Mouse (Mus musculus) retina, embryonic 14.5 days (tissue): ENCODE data around the gene 4632433K11Rik.
"Not testable (repeated sequence)": the region's sequence is repeated elsewhere in the genome, so short reads cannot be mapped to it uniquely, and the experiment has no call there.

Experiments
- DNase-seq: peaks from one replicate; pipeline ENCODE4 v3.0.0-alpha.2; 2015; ENCODE audit warnings: low spot score

Gene 4632433K11Rik

DNA sequence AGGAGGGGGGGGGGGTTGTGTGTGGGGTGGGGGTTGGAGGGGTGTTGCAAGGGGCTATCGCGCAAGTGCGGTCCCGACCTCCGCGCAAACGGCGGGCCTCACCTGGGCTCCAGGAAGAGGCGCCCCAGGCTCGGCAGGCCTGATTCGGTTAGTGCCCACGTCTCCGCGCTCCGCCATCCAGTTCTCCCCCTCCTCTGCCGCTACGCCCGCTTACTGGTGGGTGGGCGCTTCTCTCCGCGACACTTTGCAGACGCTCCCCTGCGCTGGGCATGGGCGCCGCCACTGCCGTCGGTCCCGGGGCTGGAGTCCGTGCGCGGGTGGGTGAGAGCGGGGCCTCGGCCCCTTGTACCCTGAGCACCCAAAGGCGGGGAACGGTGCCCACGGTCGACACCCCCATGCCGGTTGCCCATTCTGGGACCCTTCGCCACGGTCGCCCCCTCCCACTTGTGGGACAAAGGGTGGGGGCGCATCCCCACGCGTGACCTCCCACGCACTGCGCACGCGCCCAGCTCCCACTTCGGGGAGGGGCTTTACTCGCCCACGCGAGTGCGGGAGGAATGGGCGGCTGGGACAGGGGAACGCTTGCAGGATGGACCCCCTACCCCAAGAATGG, 22.8 kb downstream of the 4632433K11Rik start:
- DNase-seq, result peak; percentile 30

DNA sequence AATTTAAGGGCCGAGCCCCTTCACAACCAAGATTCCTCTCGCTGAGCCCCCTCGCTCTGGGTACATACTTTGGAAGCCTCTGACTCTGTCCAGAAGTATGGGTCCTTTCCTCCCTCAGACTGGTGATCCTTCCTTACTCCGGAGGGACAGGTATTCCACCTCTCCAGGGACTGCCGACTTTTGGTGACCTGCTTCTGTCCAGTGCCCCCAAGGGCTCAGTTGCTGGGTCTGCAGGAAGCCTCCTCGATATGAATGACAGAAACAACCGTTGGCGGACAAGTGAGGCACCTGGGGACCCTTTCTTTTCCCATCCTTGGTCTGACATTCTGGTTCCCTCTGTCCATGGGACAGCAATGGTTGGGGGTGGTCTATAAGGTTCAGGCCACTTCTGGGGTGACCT, 23.5 kb downstream of the 4632433K11Rik start:
- no peak for DNase-seq

DNA sequence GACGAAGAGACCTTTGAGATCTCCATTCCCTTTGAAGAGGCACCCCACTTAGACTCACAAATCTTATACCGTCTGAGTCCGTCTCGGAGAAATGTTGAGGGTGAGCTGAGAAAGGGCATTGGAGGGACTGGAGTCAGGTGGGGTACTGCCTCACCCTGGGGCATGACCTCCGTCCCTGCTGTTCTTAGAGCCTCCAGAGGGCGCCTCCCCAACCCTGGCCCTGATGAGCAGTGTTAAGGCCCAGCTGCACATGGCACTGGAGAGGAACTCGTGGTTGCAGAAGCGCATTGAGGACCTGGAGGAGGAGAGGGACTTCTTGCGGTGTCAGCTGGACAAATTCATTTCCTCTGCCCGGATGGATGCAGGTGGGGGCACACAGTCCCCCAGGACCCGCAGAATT, 23.9 kb downstream of the 4632433K11Rik start:
- no peak for DNase-seq

DNA sequence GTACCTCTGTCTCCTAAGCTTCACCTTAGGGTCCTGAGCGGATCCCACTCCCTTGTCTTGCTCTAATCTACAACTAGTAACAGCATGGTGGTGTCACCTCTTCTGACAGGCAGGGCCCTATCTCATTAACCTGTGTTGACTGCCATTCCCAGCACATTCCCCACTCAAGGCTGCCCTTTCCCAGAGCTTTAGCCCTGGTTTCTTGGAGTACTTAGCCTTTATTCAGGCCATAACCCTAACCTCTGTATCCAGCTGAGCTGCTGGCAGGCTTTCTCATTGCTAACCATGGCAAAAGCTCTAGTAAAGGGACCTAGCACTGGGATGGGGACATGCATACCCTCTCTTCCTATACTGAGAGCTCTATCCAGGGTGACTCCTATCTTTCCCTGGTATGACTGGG, 24.7 kb downstream of the 4632433K11Rik start:
- no peak for DNase-seq

DNA sequence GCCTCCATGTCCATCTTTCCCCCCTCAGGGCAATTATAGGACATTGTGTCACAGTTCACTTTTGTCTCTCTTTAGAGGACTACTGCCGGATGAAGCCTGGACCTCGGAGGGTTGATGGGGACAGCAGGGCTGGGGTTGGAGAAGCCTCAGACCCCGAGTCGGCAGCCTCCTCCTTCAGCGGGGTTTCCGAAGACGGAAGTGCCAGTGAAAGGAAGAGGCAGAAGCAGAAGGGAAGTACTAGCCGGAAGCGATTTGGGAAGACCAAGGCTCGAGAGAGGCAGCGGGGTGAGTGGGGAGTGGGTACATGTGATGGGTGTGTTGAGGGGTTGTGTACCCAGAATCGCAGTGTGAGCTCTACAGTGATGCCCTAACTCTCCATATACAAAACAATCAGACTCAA, 25.5 kb downstream of the 4632433K11Rik start:
- DNase-seq, result no peak

DNA sequence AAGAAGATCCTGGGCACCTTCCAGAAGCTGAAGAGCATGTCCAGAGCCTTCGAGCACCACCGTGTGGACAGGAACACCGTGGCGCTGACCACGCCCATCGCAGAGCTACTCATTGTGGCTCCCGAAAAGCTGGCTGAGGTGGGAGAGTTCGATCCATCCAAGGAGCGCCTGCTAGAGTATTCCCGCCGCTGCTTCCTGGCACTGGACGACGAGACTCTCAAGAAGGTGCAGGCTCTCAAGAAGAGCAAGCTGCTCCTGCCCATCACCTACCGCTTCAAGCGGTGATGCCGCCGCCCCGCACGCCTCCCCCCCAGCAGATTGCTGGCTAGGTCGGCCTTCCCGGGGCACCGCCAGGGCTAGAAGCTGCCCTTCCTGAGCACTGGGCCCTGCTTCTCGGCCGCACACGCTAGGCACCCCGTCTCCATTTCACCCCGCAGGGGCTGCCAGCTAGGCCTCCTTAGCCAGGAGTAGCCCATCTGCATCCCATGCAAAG, 26.4 kb downstream of the 4632433K11Rik start:
- DNase-seq, result peak; percentile 87

DNA sequence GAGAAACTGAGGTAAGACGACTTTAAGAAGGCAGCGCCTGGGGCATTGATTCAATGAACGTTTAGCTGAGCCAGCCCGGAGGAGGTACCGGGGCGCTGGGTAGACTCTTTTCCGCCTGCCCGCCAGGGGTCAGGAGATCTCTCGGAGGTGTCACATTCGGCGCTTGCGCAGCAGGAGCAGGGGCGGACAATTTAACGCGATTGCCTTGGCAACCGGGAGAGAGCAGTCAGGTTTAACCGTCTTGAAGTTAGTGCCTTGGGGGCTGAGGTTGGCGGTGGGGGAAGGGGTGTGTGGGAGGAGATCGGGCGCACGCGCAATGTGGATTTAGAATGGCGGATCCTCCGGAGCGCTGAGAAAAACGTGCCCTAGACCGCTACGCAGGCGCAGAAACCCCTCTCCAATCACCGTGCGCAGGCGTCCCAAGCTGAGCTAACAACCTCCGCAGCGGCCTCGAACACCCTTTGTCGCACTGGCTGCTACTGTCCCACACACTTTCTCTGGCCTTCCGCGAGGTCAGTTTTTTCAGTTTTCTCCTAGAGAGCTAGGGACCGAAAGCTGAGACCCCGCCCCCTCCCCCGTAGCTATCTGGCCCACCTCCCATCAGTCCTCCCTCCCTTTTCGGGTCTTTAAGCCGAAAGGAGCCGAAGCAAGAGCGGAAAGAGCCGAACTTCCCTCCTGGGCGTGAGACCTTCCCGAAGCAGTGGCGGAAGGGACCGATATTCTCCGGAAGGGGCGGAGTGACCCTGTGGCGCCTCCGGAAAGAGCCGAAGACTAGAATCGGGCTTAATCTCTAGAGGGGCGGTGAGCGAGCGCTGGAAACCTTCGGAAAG, 27.2 kb downstream of the 4632433K11Rik start:
- peak; percentile 99 for DNase-seq

DNA sequence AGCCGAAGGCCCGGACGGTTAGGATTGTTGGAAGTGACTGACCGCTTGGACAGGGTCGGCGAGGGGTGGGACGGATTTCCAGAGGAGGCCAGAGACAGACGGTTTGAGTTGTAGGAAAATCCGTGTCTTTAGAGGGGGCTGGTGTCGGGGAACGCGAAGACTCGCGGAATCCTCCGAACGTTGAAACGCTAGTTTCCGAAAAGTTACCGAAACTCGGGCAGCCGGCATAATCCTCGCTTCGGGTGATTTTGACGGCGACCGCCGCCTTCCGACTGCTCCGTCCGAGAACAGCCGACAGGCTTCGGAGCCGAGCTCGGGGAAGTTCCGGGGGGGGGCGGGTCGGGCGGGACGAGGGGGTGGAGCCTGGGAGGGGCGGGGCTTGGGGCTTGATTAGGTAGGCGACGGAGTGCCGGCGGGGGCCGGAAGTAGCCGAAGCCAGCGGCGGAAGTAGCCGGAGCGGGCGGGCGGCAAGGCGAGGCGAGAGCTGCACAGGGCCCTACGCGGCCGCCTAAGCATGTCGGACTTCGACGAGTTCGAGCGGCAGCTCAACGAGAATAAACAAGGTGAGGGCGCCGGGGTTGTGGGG, 27.9 kb downstream of the 4632433K11Rik start, which contains the start of gene U2af2:
Gene U2af2, plus strand, starts transcription at position 370 of the 586 bp plus-strand sequence.
- peak; percentile 92 for DNase-seq

DNA sequence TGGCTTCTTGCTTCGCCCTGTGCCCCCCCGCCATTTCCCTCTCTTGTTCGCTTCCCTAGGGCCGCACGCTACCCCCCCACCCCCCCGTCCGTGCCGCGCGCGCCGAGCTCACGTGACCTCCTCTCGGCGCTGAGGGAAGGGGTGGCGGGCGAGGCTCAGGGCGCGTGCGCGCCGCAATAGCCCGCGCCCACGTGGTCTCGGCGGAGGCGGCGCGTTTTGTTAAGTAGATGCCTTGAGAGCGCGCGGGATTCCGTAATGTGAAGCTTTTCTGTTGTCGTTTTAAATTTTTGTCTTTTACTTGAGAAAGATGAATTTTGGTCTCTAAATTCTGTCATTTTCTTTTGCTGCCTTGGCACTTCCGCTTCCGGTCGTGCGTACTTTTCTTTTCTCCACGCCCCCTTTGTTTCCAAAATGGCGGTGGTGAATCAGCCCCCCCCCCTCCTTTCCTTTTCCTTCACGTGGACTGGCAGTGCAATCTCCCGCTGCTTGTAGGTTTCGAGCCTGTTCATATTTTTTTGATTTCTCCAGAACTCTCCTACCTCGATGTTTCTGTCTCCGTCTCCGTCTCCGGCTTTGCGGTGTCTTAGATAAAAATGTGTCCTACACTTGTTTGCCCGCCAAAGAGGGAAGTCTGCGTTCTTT, 28.6 kb downstream of the 4632433K11Rik start:
- peak; percentile 84 for DNase-seq

DNA sequence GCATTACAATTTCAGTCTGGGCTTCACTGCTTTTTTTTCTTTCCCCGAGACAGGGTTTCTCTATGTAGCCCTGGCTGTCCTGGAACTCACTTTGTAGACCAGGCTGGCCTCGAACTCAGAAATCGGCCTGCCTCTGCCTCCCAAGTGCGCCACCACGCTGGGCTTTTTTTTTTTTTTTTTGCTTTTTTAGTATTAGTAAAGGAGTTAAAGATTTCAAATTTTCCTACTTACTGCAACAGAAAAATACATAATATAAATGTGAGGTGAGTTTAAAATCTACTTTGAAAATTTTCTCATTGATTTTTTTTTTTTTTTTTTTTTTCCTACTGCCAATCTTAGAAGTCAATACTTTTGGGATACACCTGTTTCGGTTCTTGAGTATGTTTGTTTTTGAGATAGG, 31.0 kb downstream of the 4632433K11Rik start:
- no peak for DNase-seq

DNA sequence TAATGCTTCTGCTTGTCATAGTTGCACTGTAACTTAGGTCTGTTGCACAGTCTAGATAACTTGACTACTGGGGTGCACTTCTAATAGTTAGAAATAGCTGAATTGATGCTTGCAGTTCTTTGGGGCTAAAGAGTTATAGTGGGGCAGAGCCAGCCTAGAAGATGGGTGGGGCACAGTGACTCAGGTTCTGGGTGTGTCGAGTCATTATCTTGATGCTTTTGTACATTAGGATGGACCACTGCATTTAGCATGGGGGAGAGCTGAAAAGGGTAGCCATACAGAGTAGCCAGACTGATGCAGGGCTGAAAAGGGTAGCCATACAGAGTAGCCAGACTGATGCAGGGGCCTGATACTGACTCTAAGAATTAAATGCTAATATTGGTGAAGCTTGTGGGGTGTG, 39.7 kb downstream of the 4632433K11Rik start:
- DNase-seq, result no peak

DNA sequence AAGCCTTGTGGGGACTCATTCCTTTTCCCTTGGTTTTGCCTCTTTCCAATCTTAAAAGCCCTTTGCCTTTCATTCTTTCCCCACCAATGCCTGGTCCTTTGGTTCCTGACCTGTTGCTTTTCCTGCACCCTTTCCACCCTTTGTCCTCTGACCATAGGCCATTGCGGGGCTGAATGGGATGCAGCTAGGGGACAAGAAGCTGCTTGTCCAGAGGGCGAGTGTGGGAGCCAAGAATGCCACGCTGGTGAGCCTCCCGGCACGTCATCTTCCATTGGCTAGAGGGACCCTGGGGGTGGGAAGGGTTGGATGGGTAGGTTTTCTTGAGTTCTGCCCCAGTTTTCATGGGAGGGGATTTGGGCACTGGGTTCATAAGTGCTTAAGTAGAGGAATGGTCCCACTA, 41.1 kb downstream of the 4632433K11Rik start:
- DNase-seq, result no peak

DNA sequence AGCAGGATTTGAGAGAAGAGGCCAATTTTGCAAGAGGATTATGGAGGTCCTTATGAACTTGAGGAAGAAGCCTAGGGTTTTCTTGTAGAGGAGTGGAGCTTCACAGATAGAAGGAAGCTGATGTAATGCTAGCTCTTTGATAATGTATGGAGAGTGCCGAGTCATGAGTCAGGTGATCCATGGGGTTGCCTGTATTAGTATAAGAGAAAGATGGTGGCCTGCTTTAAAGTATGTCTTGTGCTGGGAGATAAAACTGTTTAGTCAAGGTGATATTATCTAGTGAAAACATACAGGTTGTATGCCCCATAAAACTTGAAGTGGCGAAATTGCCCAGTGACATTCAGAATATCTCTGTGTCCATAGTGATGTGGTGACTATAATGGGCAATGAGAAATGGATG, 43.0 kb downstream of the 4632433K11Rik start:
- DNase-seq, result no peak

DNA sequence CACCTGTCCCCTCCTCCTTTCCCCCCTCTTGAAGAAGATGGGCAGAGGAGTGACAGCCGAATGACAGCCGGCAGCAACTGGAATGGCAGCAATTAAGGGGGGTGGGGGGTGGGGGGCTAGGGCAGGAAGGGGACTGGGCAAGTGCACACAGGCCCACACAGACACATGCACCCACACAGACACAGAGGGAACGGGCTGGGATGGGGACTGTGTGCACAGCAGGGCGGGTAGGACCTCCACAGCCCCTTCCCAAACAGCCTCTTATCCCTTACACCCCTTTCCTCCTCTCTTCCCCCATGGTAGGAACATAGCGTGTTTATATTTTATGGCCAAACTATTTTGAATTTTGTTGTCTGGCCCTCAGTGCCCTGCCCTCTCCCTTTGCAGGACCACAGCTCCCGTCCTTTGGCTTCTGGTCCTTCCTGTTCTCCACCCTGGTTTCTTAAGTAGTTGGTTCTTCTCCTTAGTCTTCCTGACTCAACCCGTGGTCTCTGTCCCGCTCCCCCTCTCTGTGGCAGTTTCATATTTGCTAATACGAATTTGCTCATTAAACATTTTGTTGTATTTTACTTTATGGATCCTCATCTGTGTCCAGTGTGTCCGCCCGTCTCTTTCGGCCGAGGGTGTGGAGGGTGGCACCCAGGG, 45.6 kb downstream of the 4632433K11Rik start:
- not testable (repeated sequence) for DNase-seq

DNA sequence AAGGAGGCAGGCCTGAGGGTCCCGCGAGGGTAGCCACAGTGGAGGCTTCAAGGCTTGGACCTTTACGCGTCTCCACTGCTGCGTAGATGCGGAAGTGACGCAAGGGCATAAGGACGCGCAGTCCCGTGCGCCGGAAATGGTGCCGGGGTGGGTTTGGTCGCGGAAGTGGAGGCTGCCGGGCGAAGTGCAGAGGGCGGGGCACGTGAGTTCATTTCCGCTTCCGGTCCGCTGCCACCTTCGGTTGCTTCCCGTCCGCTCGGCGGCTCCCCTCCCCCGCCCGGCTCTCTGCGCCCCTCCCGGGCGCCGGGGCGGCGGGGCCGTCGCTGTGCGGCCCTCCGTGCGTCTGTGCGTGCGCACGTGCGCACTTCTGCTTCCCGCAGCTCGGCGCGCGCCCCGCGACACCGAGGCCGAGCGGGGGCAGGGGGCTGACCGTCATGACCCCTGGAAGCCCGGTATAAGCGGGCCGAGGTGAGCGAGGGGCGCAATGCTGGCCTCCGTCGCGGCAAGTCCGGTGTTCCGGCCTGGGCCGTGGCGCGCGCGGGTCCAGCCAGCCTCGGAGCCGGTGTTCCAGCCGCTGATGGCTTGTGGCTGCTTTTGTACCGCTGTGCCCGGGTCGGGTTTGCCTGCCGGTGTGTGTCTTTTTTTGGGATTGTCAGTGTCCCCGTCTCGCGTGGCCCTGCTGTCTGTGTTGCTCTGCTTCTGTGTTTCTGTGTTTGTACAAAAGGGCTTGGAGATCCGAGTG, 46.3 kb downstream of the 4632433K11Rik start, which contains the start of gene Epn1:
Gene Epn1, plus strand, starts transcription at position 226 of the 742 bp plus-strand sequence.
- peak; percentile 95 for DNase-seq

DNA sequence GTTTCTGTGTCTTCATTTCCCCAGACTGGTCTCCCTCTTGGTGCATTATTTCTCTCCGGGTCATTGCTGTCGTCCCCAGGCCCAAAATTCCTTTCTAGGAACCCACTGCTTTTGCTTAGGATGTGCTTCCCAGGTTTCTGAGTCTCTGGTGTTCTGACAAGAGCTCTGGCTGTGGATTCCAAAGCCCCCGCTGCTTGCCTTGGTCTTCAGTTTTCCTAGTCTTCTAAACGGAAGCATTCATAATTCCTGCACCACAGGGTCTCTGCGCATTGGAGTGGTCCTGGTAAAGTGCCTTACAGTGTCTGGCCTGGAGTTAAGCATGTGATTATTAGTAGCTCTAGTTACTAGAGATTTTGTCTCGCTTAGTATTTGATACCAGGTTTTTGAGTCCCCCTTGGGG, 46.9 kb downstream of the 4632433K11Rik start:
- no peak for DNase-seq

DNA sequence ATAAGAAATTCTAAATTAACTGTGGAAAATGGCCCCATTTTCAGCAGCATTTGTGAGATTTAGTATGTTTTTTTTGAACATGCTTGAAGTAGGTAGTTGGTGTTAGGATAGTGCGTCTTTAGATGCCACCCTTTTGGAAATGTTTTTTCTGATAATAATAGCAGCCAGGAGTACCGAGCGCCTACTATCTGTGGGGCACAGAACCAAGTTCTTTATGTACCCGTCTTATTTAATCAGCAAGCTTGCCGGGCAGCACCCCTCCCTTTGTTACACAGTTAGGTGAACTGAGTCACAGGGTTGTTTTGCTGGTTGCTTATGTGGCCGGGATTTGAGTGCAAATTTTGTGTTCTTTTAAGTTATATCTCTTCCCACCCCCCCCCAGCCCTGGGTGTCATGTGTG, 47.3 kb downstream of the 4632433K11Rik start:
- no peak for DNase-seq

DNA sequence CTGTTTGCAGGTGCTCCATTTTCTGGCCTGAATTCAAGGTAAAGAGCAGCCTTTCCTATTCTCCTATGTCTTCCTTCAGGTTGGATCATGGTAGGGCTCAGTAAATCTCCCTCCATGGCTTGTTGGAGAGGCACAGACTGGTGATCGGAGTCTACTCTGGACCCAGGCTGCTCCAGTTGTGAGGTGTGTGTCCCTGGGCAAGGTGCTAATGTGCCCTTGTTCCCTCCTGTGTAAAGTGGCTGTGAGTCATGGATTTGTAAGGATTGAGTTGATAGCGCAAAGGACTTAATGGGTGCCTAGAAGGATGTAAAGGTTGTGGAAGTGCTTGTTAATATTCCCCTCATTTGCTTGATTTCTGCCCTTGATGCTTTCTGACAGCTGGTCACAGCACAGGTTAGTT, 48.0 kb downstream of the 4632433K11Rik start:
- no peak for DNase-seq

DNA sequence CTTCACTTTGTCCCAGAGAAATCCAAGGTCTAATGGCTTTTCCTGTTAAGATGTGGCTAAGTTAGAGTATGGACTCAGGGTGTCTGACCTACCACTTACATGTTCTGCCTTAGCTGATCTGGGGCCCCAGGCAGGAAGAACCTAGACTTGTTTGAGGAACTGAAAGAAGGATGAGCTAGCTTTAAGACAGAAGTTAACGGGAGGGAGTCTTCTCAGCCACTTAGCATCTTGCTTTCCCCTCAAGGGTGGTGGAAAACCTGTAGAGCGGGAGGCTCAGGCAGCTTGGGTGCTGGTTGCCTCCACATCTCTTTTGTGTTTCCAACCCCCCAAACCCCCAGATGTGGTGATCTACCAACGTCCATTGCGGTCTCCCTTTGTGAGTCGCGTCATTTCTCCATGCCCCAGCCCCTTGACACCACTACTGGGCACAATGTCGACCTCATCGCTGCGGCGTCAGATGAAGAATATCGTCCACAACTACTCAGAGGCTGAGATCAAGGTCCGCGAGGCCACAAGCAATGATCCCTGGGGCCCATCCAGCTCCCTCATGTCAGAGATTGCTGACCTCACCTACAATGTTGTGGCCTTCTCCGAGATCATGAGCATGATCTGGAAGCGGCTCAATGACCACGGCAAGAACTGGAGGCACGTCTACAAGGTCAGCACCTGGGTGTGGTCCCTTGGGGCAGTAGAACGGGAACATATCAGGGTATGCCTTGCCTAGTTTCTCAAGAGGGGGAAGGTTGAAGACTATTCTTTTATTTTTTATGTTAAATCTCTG, 49.6 kb downstream of the 4632433K11Rik start:
- no peak for DNase-seq
